Mouse (Mus musculus) CH12.LX (cell line): Measurements from ENCODE around the gene Senp7.

Experiments
- BHLHE40 ChIP-seq: IDR thresholded peaks from 2 replicates; pipeline ENCODE4 v1.6.1; 2011; ENCODE audit warnings: mild to moderate bottlenecking, low read depth, low read length, improper control_type of control experiment
- CHD1 ChIP-seq: IDR thresholded peaks from 2 replicates; pipeline ENCODE4 v1.6.1; 2012; ENCODE audit warnings: low read depth, low read length, improper control_type of control experiment, inconsistent platforms
- CTCF ChIP-seq, 2 experiments: IDR thresholded peaks in 1 of 2; conservative IDR thresholded peaks in 1 of 2; 2 replicates each; pipeline ENCODE4 v1.5.1; 2011 to 2012; ENCODE audit warnings: low read depth in 2 of 2, low read length in 2 of 2, improper control_type of control experiment in 1 of 2, inconsistent platforms in 1 of 2, mild to moderate bottlenecking in 1 of 2, moderate library complexity in 1 of 2
- E2F4 ChIP-seq: IDR thresholded peaks from 2 replicates; pipeline ENCODE4 v1.6.1; 2011; ENCODE audit warnings: low read depth, low read length, improper control_type of control experiment; ENCODE audit not compliant: insufficient replicate concordance
- EP300 ChIP-seq: IDR thresholded peaks from 2 replicates; pipeline ENCODE4 v1.6.1; 2011; ENCODE audit warnings: low read length, improper control_type of control experiment
- MAX ChIP-seq: IDR thresholded peaks from 2 replicates; pipeline ENCODE4 v1.6.1; 2011; ENCODE audit warnings: low read length, improper control_type of control experiment
- MEF2A ChIP-seq: IDR thresholded peaks from 2 replicates; pipeline ENCODE4 v1.6.1; 2014; ENCODE audit warnings: low read depth, mild to moderate bottlenecking, inconsistent platforms, low read length, improper control_type of control experiment, borderline replicate concordance
- POLR2A ChIP-seq: IDR thresholded peaks from 2 replicates; pipeline ENCODE4 v1.6.1; 2011; ENCODE audit warnings: low read depth, mild to moderate bottlenecking, improper control_type of control experiment, low read length
- USF2 ChIP-seq: conservative IDR thresholded peaks from 2 replicates; pipeline ENCODE4 v1.6.1; 2011; ENCODE audit warnings: low read depth, low read length, improper control_type of control experiment

- TF ChIP-seq CTCF (conservative IDR thresholded peaks at IDR 0.05 in 1 of 2, IDR thresholded peaks at IDR 0.05 in 1 of 2; ENCODE audit: low read depth in 2 of 2, low read length in 2 of 2), result no peak
- peak; percentile 70 for TF ChIP-seq EP300
- TF ChIP-seq MEF2A, result peak; percentile 51; the same call in 1 of the 2 replicates
- TF ChIP-seq CHD1, result no peak
- no peak for TF ChIP-seq E2F4
- TF ChIP-seq POLR2A, result no peak
- TF ChIP-seq USF2, result no peak
- no peak for TF ChIP-seq MAX
- no peak for TF ChIP-seq BHLHE40
Observed at GRCm38 (mm10) chr16:56068523-56069070, 20.5 kb downstream of the Senp7 start.
